Mouse (Mus musculus) cortical plate, adult 2 months (tissue): ENCODE results near the gene Pgap1. TPM values are rescaled to one million over a fixed set of nuclear protein-coding genes. Genes with fewer than 3 reads are reported as not detected.

ENCODE experiments used
- H3K27ac ChIP-seq: fragments of 200-500 bp; 2 replicates; pipeline ENCODE4 v1.5.1; 2012; ENCODE audit warnings: low read length, control low read depth, inconsistent platforms; ENCODE audit not compliant: insufficient read depth
- H3K4me1 ChIP-seq: fragments of 200-500 bp; 2 replicates; pipeline ENCODE4 v1.6.1; 2011; ENCODE audit warnings: low read length; ENCODE audit not compliant: control insufficient read depth, insufficient read depth
- H3K4me3 ChIP-seq: fragments of 200-500 bp; 2 replicates; pipeline ENCODE4 v1.5.1; 2011; ENCODE audit warnings: mild to moderate bottlenecking, low read length, control low read depth; ENCODE audit not compliant: insufficient read depth
- CTCF ChIP-seq: fragments of 200-500 bp; IDR thresholded peaks from 2 replicates; pipeline ENCODE4 v1.5.1; 2011; ENCODE audit warnings: mild to moderate bottlenecking, control low read depth, low read length; ENCODE audit not compliant: insufficient read depth; ENCODE audit errors: extremely low read depth
- POLR2A ChIP-seq: fragments of 200-500 bp; IDR thresholded peaks from 2 replicates; pipeline ENCODE4 v1.6.1; 2011; ENCODE audit warnings: mild to moderate bottlenecking, low read length, control low read depth; ENCODE audit not compliant: insufficient read depth; ENCODE audit errors: extremely low read depth
- polyA plus RNA-seq: library from polyadenylated mRNA; depleted of rRNA; stranded (reverse); fragments of >200 nt; gene quantifications from 2 replicates; pipeline ENCODE4 v1.2.3, GENCODE M21; 2012

The Pgap1 gene
- polyA plus RNA-seq, 1 experiment = 7.5 TPM

- H3K27ac ChIP-seq = no peak overlapping the region
- no peak overlapping the region for H3K4me3 ChIP-seq
- no peaks in the 10 kb centered on the region; the same call in 1 of the 2 replicates for H3K4me1 ChIP-seq
- TF ChIP-seq POLR2A = no peak
- no peak for TF ChIP-seq CTCF
Observed at GRCm38 (mm10) chr1:54584588-54585277, 27.2 kb upstream of the Pgap1 start.

GRCm38 (mm10) chr1:54578358-54579184 is 21.1 kb upstream of the Pgap1 start:
- TF ChIP-seq CTCF = no peak
- no peak for TF ChIP-seq POLR2A
- H3K4me3 ChIP-seq = no peak overlapping the region
- H3K27ac ChIP-seq = no peak overlapping the region

DNA sequence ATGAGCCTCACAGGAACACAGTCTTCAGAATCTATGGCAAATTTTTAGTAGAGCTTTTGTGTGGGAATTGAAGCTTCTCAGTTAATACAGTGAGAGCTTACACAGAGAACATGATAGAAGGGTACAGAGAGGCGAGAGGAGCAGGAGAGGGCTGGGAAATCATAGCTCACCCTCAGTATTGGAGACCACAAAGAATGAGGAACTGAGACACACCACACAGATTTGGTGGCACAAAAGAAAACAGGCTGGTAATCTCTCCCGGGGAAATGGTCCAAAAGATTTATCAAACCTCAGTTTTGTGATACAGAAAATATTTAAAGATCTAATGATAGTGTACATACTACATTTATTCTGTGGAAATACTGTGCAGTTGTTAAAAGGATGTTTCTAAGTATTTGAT is 11.6 kb upstream of the Pgap1 start:
- no peak overlapping the region for H3K27ac ChIP-seq
- H3K4me1 ChIP-seq = no peaks in the 10 kb centered on the region
- no peak for TF ChIP-seq CTCF
- TF ChIP-seq POLR2A = no peak
- no peak overlapping the region for H3K4me3 ChIP-seq

More at GRCm38 (mm10) chr1:54578358-54579184, 21.1 kb upstream of the Pgap1 start:
- H3K4me1 ChIP-seq = no peaks in the 10 kb centered on the region; the same call in 1 of the 2 replicates

DNA sequence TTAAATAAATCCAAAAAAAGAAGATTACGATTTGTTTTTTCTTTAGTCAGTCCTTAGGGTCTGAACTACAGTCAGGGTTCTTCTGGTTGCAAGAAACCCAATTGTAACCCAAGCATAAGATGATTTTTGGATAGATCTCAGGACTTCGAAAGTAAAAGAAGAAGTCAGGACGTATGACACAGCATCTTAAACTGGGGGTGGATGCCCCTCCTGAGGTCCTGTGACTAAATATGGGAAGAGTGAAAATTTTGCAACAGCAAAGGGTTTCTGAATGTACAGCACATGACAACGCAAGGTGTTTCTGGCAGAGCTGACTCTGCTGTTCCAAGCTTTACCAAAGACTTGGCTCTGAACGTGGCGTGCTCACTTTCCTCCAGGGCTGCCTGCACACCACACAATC is 6.4 kb upstream of the Pgap1 start:
- Histone ChIP-seq H3K27ac (no peak overlapping the region), H3K4me3 (no peak overlapping the region), H3K4me1 (no peaks in the 10 kb centered on the region)
- no peak for TF ChIP-seq POLR2A
- no peak for TF ChIP-seq CTCF

- Histone ChIP-seq H3K4me1 (no peaks in the 10 kb centered on the region; the same call in 1 of the 2 replicates), H3K4me3 (peak overlapping the region; percentile 68)
- TF ChIP-seq CTCF = no peak
- no peak for TF ChIP-seq POLR2A
Observed at GRCm38 (mm10) chr1:54556586-54557221, 780 bp downstream of the Pgap1 start.

GRCm38 (mm10) chr1:54555364-54556140 is 1.9 kb downstream of the Pgap1 start:
- Histone ChIP-seq H3K27ac (no peak overlapping the region), H3K4me1 (no peaks in the 10 kb centered on the region; the same call in 1 of the 2 replicates), H3K4me3 (peak overlapping the region; percentile 68; the same call in 1 of the 2 replicates)
- TF ChIP-seq POLR2A (no peak), CTCF (no peak)

More at GRCm38 (mm10) chr1:54556586-54557221, 780 bp downstream of the Pgap1 start:
- H3K27ac ChIP-seq = no peak overlapping the region

- no peak overlapping the region for H3K4me3 ChIP-seq
- H3K4me1 ChIP-seq = no peaks in the 10 kb centered on the region
- H3K27ac ChIP-seq = no peak overlapping the region
- TF ChIP-seq POLR2A (no peak), CTCF (no peak)
Observed at GRCm38 (mm10) chr1:54552621-54553020, 4.9 kb downstream of the Pgap1 start.

GRCm38 (mm10) chr1:54545200-54545599 is 12.3 kb downstream of the Pgap1 start:
- H3K4me1 ChIP-seq = no peaks in the 10 kb centered on the region
- no peak overlapping the region for H3K27ac ChIP-seq
- H3K4me3 ChIP-seq = no peak overlapping the region
- TF ChIP-seq CTCF = no peak
- no peak for TF ChIP-seq POLR2A

GRCm38 (mm10) chr1:54542920-54543319 is 14.6 kb downstream of the Pgap1 start:
- TF ChIP-seq CTCF (no peak), POLR2A (no peak)

More at GRCm38 (mm10) chr1:54542920-54543319, 14.6 kb downstream of the Pgap1 start:
- Histone ChIP-seq H3K4me3 (no peak overlapping the region), H3K4me1 (no peaks in the 10 kb centered on the region), H3K27ac (no peak overlapping the region)
